Mouse (Mus musculus) CH12.LX (cell line): ENCODE measurements around the gene Primpol.

Experiments used
- BHLHE40 ChIP-seq: IDR thresholded peaks from 2 replicates; pipeline ENCODE4 v1.6.1; 2011; ENCODE audit warnings: mild to moderate bottlenecking, low read depth, low read length, improper control_type of control experiment
- CHD1 ChIP-seq: IDR thresholded peaks from 2 replicates; pipeline ENCODE4 v1.6.1; 2012; ENCODE audit warnings: low read depth, low read length, improper control_type of control experiment, inconsistent platforms
- CTCF ChIP-seq, 2 experiments: IDR thresholded peaks in 1 of 2; conservative IDR thresholded peaks in 1 of 2; 2 replicates each; pipeline ENCODE4 v1.5.1; 2011 to 2012; ENCODE audit warnings: low read depth in 2 of 2, low read length in 2 of 2, improper control_type of control experiment in 1 of 2, inconsistent platforms in 1 of 2, mild to moderate bottlenecking in 1 of 2, moderate library complexity in 1 of 2
- EP300 ChIP-seq: IDR thresholded peaks from 2 replicates; pipeline ENCODE4 v1.6.1; 2011; ENCODE audit warnings: low read length, improper control_type of control experiment
- JUND ChIP-seq: conservative IDR thresholded peaks from 2 replicates; pipeline ENCODE4 v1.6.1; 2011; ENCODE audit warnings: low read depth, low read length, improper control_type of control experiment
- POLR2AphosphoS2 ChIP-seq: IDR thresholded peaks from 2 replicates; pipeline ENCODE4 v1.6.1; 2011; ENCODE audit warnings: low read depth, low read length, improper control_type of control experiment
- SIN3A ChIP-seq: IDR thresholded peaks from 2 replicates; pipeline ENCODE4 v1.6.1; 2012; ENCODE audit warnings: low read length, improper control_type of control experiment, inconsistent platforms
- UBTF ChIP-seq: IDR thresholded peaks from 2 replicates; pipeline ENCODE4 v1.6.1; 2012; ENCODE audit warnings: low read depth, mild to moderate bottlenecking, inconsistent platforms, low read length, improper control_type of control experiment, moderate library complexity
- ZC3H11A ChIP-seq: IDR thresholded peaks from 2 replicates; pipeline ENCODE4 v1.6.1; 2012; ENCODE audit warnings: low read depth, mild to moderate bottlenecking, inconsistent platforms, low read length, improper control_type of control experiment
- ZNF384 ChIP-seq: IDR thresholded peaks from 2 replicates; pipeline ENCODE4 v1.6.1; 2012; ENCODE audit warnings: low read depth, low read length, improper control_type of control experiment, inconsistent platforms

- TF ChIP-seq EP300: no peak
- no peak for TF ChIP-seq SIN3A
- TF ChIP-seq CHD1: no peak
- TF ChIP-seq JUND: no peak
- TF ChIP-seq BHLHE40: no peak
- no peak for TF ChIP-seq ZNF384
- TF ChIP-seq CTCF (conservative IDR thresholded peaks at IDR 0.05 in 1 of 2, IDR thresholded peaks at IDR 0.05 in 1 of 2; ENCODE audit: low read depth in 2 of 2, low read length in 2 of 2): peak in 1 of 2 experiments; percentile 44; a peak in 2 of 4 replicates
- TF ChIP-seq ZC3H11A: no peak
- TF ChIP-seq UBTF: no peak
- no peak for TF ChIP-seq POLR2AphosphoS2
Measured at GRCm38 (mm10) chr8:46568942-46569341, 48.1 kb downstream of the Primpol start.
